Mouse (Mus musculus) testis, adult 2 months (tissue): Measurements from ENCODE around the gene Gba2.

Source experiments
- CTCF ChIP-seq: fragments of 200-500 bp; IDR thresholded peaks from 2 replicates; pipeline ENCODE4 v1.5.1; 2012; ENCODE audit warnings: low read depth, mild to moderate bottlenecking, inconsistent platforms, low read length, moderate library complexity; ENCODE audit not compliant: control insufficient read depth, insufficient read depth, insufficient replicate concordance
- POLR2A ChIP-seq: fragments of 200-500 bp; IDR thresholded peaks from 2 replicates; pipeline ENCODE4 v1.6.1; 2012; ENCODE audit warnings: low read depth, mild to moderate bottlenecking, inconsistent platforms, low read length, moderate library complexity; ENCODE audit not compliant: control insufficient read depth

GRCm38 (mm10) chr4:43567140-43567539 is 11.5 kb downstream of the Gba2 start:
- TF ChIP-seq POLR2A (no peak), CTCF (no peak)
